Mouse (Mus musculus) stomach, embryonic 15.5 days (tissue): ENCODE data around the gene Rpl36al. TPM values are rescaled to one million over a fixed set of nuclear protein-coding genes. Genes with fewer than 3 reads are reported as not detected.

Experiments used
- ATAC-seq: fragments of 200-750 bp; cut with Nextera tagmentation; 2 replicates; pipeline ENCODE4 v1.8.0; 2017; ENCODE audit warnings: low read depth, moderate number of reproducible peaks, moderate TSS enrichment; ENCODE audit not compliant: insufficient read depth, low FRiP score
- H3K27ac ChIP-seq: fragments of 300-500 bp; sonication (generic); 2 replicates; pipeline ENCODE4 v1.5.1; 2015; ENCODE audit warnings: mild to moderate bottlenecking, inconsistent platforms
- H3K27me3 ChIP-seq: fragments of 300-500 bp; sonication (generic); replicated peaks from 2 replicates; pipeline ENCODE4 v1.6.1; 2015; ENCODE audit warnings: inconsistent platforms
- H3K36me3 ChIP-seq: fragments of 300-500 bp; sonication (generic); 2 replicates; pipeline ENCODE4 v1.6.1; 2015; ENCODE audit warnings: inconsistent platforms
- H3K4me1 ChIP-seq: fragments of 300-500 bp; sonication (generic); 2 replicates; pipeline ENCODE4 v1.6.1; 2015; ENCODE audit warnings: inconsistent platforms
- H3K4me2 ChIP-seq: fragments of 300-500 bp; sonication (generic); 2 replicates; pipeline ENCODE4 v1.6.1; 2015; ENCODE audit warnings: mild to moderate bottlenecking, inconsistent platforms
- H3K4me3 ChIP-seq: fragments of 300-500 bp; sonication (generic); replicated peaks from 2 replicates; pipeline ENCODE4 v1.5.1; 2015; ENCODE audit warnings: inconsistent platforms
- H3K9ac ChIP-seq: fragments of 300-500 bp; sonication (generic); 2 replicates; pipeline ENCODE4 v1.6.1; 2015; ENCODE audit warnings: inconsistent platforms
- H3K9me3 ChIP-seq: fragments of 300-500 bp; sonication (generic); 2 replicates; pipeline ENCODE4 v1.6.1; 2016; ENCODE audit warnings: inconsistent platforms
- WGBS: fragments of 180-500 bp; shearing (Covaris S2); methylation state at CpG from one replicate; pipeline ENCODE4 v1.1.7; 2015; 5-methylcytosine and 5-hydroxymethylcytosine counted together
- microRNA-seq: library from miRNA; unstranded; fragments of <30 nt; microRNA quantifications from one replicate; pipeline ENCODE4, GENCODE M21; 2016
- polyA plus RNA-seq: library from polyadenylated mRNA; unstranded; fragments of >200 nt; fragmentation: Nextera tagmentation; extraction: Ambion mirVana; gene quantifications from 2 replicates; pipeline ENCODE4 v1.2.1, GENCODE M21; 2015

Rpl36al gene
- polyA plus RNA-seq, 1 experiment from 2014 or later = 730 TPM

DNA sequence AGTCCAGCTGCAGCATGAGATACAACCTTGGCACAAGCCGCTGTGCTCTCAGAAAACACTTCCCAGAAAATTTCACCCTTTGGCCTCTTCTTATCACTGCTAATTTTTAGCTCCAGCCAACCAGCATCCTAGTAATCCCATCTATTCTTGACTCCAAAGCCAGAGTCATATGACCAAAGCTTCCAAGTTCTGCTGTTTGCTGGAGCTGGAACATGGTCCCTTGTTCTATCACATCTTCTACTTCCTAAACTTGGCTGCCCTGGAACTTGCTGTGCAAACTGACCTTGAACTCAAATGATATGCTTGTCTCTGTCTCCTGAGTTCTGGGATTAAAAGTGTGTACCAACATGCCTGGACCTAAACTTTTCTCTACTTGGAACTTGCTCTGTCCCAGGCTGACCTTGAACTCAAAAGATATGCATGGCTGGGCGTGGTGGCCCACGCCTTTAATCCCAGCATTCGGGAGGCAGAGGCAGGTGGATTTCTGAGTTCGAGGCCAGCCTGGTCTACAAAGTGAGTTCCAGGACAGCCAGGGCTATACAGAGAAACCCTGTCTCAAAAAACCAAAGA, 36.6 kb downstream of the Rpl36al start:
- no peak overlapping the region for H3K27ac ChIP-seq
- 85% methylated on average over 5 of the region's 5 CpGs for WGBS
- H3K4me2 ChIP-seq = no peak overlapping the region
- H3K4me3 ChIP-seq = no peak overlapping the region
- no peaks in the 10 kb centered on the region for H3K4me1 ChIP-seq
- H3K27me3 ChIP-seq = no peaks in the 10 kb centered on the region
- H3K9ac ChIP-seq = no peak overlapping the region
- no peak for ATAC-seq
- H3K36me3 ChIP-seq = no peaks in the 10 kb centered on the region
- H3K9me3 ChIP-seq = no peaks in the 10 kb centered on the region

DNA sequence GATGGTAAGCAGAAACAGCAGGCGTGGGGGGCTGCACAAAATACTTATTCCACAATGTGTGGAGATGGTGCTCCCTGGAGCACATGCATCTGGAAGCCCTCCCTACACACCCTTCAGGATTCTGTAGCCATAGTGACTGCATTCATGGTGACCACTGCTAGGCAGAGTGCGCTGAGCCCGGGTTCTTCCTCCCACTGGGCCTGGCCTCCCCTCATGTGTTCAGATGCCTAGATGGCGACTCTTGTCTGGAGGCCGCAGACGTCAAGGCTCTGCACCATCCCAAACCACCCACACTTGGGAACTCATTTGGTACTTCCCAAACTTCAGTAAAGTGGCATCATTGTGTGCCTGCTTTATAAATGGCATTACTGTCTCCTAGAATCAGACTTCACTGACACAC, 40.4 kb downstream of the Rpl36al start:
- Histone ChIP-seq H3K9ac (no peak overlapping the region), H3K36me3 (no peaks in the 10 kb centered on the region), H3K27me3 (no peaks in the 10 kb centered on the region), H3K9me3 (no peaks in the 10 kb centered on the region), H3K4me2 (no peak overlapping the region), H3K27ac (no peak overlapping the region), H3K4me3 (no peak overlapping the region), H3K4me1 (no peaks in the 10 kb centered on the region)
- 77% methylated on average over 6 of the region's 6 CpGs for WGBS
- ATAC-seq = no peak

DNA sequence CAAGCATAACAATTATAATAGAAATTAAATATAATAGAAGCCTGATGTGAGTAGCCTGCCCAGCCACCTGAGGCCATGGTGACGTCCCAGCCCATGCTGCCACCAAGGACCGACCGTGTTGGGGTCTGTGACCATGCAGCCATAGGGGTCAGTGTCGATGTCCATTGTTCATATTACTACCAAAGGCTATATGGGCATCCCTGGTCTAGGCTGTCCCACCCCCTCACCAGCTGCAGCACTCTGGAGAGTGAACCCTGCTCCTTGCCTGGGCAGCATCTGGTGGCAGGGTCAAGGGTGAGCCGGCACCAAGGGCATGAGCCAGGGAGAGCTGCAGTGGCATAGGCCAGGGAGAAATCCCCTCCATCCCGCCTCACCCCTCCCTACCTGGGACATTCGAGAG, 44.0 kb downstream of the Rpl36al start:
- ATAC-seq = no peak
- no peaks in the 10 kb centered on the region for H3K9me3 ChIP-seq
- H3K36me3 ChIP-seq = no peaks in the 10 kb centered on the region
- H3K4me1 ChIP-seq = no peaks in the 10 kb centered on the region
- no peak overlapping the region for H3K27ac ChIP-seq
- WGBS = 84% methylated on average over 7 of the region's 7 CpGs
- H3K27me3 ChIP-seq = no peaks in the 10 kb centered on the region
- H3K9ac ChIP-seq = no peak overlapping the region
- no peak overlapping the region for H3K4me2 ChIP-seq
- no peak overlapping the region for H3K4me3 ChIP-seq

DNA sequence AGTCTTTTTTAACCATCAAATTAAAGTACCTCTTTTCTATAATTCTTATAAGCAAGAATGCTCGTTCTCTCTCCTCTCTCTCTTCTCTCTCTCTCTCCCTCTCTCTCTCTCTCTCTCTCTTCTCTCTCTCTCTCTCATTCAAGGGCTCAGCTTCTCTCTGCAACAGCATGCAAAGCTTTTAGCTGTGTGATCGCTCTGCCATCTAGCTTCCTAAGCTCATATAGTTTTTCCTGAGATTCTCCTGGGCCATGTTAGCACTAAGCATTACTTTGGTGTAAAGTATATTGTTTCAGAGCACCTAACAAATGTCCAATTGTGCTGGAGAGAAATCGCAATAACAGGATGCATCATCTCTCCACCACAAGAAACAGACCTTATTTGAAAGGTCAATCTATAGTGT, 44.7 kb downstream of the Rpl36al start:
- H3K4me3 ChIP-seq = no peak overlapping the region
- no peaks in the 10 kb centered on the region for H3K4me1 ChIP-seq
- no peaks in the 10 kb centered on the region for H3K36me3 ChIP-seq
- H3K27ac ChIP-seq = no peak overlapping the region
- no peak for ATAC-seq
- WGBS = 81% methylated on average over 3 of the region's 3 CpGs
- H3K27me3 ChIP-seq = no peaks in the 10 kb centered on the region
- no peak overlapping the region for H3K9ac ChIP-seq
- no peaks in the 10 kb centered on the region for H3K9me3 ChIP-seq
- no peak overlapping the region for H3K4me2 ChIP-seq

Small RNAs within 50 kb of the gene (microRNA-seq; reads per million reads assigned to microRNA genes)
- gene Gm47287 (not detected), gene Gm47295 (not detected)

Other genes with a start within 250 kb of the Rpl36al start
- 1,494 and 1,720 TPM in 2 replicates for gene Rps29, start 24.9 kb downstream of the Rpl36al start, polyA plus RNA-seq
- gene Lrr1, start 15.3 kb downstream of the Rpl36al start, polyA plus RNA-seq = 19.3 and 19.9 TPM in 2 replicates
- gene Mgat2, start 74 bp upstream of the Rpl36al start, polyA plus RNA-seq = 63.6 and 67.4 TPM in 2 replicates
- 26.4 and 28.3 TPM in 2 replicates for gene Gm49383, start 13.0 kb upstream of the Rpl36al start, polyA plus RNA-seq
- 9.9 and 10.0 TPM in 2 replicates for gene Dnaaf2, start 14.3 kb upstream of the Rpl36al start, polyA plus RNA-seq
- gene Gm49384, start 20.2 kb upstream of the Rpl36al start, polyA plus RNA-seq = 21.5 and 25.9 TPM in 2 replicates
- 24.3 and 27.1 TPM in 2 replicates for gene Pole2, start 44.1 kb upstream of the Rpl36al start, polyA plus RNA-seq
- gene Klhdc1, start 57.1 kb upstream of the Rpl36al start, polyA plus RNA-seq = 9.0 and 9.2 TPM in 2 replicates
- 110 and 119 TPM in 2 replicates for gene Klhdc2, start 112.6 kb upstream of the Rpl36al start, polyA plus RNA-seq
- gene Nemf, start 173.1 kb upstream of the Rpl36al start, polyA plus RNA-seq = 90.4 and 92.1 TPM in 2 replicates
- 59.4 and 63.7 TPM in 2 replicates for gene Arf6, start 188.1 kb upstream of the Rpl36al start, polyA plus RNA-seq
- 2.3 TPM in 2 replicates for gene Gm9887, start 188.4 kb upstream of the Rpl36al start, polyA plus RNA-seq